Mouse (Mus musculus) retina, adult 2 months (tissue): ENCODE data around the gene Serpina1f.
"Not testable (repeated sequence)": the region's sequence is repeated elsewhere in the genome, so short reads cannot be mapped to it uniquely, and the experiment has no call there.

ENCODE experiments used
- DNase-seq: peaks from one replicate; pipeline ENCODE4 v3.0.0-alpha.2; 2012; ENCODE audit warnings: low read depth, low spot score

Gene Serpina1f

DNA sequence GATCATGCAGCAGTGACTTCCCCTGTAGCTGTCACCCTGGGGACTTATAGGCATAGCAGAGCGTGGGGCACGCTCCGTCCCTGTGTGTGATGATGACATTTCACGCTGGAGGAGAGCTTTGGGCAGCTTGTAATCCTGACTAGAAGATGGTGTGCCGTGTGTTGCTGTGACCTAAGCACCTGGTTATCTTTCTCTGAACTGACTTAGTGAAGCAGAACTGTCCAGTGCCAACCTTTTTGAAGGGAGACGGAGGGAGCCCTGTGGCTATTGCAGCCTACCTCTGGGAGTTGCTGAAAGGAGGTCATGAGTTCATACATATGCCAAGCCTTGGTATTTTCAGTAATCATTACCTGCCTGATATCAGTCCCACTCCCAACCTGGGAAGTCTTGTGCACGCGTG is at the start of gene Serpina1f:
Gene Serpina1f, minus strand, starts transcription at position 101 of the 400 bp plus-strand sequence.
- DNase-seq = no peak

DNA sequence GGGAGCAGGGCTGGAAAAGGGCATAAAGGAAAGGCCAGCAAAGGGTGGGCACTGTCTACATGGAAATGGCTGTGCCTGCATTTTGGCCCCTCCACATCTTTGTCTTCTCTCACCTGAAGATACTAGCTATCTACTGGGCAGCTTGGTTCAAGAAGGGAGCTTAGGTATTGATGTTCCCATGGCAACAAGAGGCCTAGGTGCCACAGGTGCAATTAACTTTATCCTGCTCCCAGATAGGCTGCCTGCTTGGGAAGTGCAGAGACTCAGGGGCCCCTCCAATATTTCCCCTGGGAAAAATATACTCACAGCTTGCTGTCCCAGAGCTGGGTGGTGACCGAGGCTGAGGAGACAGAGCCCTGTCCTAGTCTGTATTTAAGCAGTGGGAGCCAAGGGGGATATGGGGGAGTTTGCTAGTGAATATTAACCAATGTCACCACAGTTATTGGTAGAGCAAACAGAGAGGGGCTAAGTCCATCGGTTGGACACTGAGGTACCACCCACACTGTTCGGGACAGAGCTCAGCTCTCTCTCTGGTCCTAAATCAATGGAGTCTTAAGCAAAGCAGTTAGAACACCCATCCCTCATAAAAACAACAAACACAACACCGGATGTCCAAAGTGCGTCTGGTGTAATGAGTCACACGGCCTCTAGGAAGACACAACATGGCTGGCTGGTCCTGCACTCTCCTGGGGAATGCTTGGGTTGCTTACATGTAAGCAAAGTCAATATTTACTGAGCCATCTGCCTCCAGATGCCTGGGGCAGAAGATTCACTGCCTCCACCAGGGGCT is 42.7 kb upstream of the Serpina1f start:
- not testable (repeated sequence) for DNase-seq

DNA sequence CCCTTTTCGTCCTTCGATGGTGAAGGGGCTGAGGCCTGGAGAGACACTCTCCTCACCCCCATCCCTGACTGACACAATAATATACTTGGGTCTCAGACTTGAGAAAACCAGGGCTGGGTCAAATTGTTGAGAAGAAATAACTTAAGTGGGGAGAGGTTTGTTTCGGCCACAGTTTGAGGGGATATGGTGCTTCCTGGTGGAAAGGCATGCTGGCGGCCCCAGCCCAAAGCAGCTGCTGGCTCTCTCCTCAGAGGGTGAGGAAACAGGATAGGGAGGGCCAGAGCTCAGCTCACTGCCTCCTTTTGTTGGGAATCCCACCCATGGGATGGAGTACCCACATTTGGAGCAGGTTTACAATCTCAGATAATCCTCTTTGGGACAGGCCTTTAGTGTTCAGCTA is 40.2 kb upstream of the Serpina1f start:
- DNase-seq = not testable (repeated sequence)

DNA sequence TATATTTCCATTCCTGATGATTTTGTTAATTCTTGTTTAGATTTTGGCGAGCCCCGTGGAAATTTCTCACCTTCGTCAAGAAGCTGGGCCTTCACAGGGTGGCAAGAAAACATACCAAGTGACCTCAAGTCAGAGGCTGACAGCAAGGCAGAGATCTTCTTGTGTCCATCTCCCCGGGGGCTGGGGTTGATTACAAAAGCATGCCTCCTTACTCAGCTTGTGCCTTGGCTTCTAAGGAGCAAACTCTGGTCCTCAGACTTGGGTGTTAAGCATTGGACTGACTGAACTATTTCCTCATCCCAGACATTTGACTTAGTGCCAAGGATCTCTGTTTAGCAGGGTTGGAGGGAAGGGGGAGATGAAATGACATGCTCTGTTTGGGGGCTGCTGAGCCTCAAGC is 39.8 kb upstream of the Serpina1f start:
- DNase-seq = not testable (repeated sequence)

DNA sequence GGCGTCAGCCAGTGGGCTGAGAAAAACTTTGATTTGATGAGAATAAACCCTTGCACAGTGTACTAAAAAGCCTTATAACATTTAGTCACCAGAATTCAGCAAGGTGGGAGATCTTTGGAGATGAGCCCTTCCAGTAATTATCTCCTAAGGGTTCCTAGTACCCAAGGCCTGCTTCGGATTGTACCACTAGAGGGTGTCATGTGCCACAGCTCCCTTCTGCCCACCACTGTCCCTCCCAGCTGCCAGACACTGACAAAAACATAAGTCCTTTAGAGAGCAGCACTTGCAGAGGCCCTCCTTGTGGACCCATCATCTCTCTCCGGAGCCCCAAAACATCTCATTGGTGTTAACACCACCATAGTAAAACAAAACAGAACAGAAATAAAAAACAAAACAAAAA is 16.2 kb upstream of the Serpina1f start:
- no peak for DNase-seq

DNA sequence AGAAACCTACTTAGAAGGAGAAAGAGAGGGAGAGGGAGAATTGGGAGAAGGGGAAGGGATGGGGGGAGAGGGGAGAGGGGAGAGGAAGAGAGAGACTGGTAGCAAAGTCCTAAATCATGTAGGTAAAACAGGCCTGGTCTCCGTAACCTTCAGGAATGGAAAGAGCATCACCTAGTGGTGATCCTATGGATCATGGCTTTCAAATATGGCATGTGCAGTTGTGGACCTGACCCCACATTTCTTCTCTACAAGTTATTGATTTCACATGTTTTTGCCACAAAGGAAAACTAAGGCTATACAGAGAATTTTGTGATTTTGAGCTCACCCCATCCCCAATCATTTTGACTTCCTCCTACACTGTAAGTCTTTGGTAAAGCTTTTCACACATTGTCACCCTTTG is 15.1 kb upstream of the Serpina1f start:
- no peak for DNase-seq

DNA sequence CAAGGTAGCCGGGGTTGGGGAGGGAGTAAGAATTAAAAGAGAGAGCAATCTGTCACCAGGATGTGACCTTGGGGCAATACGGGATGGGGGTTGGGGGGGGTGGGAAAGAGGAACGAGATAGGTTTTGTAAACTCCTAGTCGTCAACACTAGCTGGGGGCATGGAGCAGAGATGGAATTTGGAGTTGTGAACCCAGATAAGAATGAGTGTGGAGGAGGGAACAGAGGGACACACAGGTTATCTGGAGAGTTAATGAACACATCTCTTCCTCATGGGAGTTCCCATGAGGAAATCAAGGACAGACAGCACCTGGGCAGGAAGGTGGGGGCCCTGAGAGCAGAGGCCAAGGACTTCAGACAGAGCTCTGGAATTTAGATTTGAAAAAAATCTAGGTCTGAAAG is 10.8 kb upstream of the Serpina1f start:
- no peak for DNase-seq

DNA sequence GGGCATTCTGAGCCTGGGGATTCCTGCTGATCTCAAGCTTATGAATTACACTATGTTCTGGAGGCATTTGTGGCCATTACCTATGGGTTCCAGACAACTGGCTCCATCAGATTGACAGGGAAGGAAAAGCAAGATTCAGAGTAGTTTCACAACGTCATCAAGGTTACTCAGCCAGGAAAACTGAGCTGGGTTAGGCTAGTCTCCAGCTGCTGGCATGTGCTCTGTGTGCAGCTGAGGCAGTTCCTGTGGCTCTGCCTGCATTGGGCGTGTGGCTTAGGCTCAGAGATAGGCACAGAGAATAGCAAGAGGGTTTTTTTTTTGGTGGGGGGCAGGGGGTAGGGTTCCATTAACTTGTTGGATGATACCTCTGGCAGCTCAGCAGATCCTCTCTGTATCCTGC is 10.2 kb upstream of the Serpina1f start:
- no peak for DNase-seq

DNA sequence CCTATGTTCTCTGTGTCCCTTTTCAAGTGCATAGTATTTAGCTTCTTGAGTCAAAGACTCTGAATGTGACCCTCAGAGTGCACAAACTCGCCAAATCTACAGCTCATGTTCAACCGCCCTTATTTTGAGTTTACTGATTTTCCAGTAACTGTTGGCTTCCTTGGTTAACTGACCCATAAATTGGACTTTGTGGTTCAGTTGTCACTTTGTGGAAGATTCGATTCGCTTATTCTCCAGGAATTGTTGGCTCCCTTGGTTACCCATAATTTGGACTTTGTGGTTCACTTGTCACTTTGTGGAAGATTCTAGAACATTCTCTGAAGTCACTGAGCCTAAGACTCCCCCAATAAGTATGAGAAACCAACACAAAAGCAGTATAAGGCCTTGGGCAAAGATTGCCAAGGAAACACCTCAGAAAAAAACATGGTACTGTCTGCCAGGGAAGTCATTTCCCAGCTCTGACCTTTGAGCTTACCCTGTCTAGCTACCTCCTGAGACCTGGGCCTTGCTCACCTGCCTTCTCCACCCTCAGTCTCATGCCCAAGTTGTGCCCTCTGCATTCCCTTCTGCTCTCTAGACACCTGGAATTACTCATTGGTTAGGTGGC is 4.9 kb upstream of the Serpina1f start:
- no peak for DNase-seq

DNA sequence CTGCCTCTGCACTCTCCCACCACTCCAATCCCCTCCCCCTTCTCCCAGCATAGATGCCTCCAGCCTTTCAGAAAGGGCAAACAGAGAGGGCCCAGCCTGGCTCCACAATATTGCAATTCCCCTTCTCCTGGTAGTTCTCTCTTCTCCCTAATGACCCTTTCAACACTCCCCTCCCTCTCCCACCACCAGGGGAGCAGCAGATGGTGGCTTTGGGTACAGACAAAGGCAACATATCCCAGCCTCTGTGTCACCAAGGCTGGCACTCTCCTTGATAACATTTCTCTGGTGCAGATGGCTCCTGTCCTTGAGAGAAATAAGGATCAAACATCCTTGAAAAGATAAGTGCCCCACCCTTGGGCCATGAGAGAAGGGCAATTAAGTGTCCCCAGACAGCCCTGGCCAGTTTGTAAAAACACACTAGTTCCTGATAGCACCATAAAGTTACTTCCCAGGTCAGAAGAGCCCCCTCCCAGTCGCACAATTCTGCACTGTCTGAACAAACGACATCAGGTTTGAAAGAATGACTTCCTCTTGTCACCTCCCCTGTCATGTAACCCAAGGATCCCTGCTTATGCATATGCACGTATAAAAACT is 7.0 kb downstream of the Serpina1f start:
- DNase-seq = no peak

DNA sequence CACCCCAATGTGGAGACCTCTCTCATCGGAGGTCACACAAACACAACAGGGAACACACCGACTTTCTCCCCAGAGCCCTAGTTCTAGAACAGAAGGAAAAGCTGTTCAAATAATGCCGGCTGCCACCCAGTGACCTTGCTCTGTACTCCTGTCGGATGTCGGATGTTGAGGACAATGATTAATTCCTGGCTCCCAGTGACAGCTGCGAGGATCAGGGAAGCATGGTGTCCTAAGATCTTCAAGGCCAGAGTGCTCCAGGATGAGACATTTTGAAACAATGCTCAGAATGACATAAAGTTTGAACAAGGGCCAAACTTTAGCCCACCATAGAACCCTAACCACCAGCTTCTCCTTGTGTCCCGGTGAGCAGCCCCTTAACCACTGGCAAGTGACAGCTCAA is 8.3 kb downstream of the Serpina1f start:
- DNase-seq = no peak

DNA sequence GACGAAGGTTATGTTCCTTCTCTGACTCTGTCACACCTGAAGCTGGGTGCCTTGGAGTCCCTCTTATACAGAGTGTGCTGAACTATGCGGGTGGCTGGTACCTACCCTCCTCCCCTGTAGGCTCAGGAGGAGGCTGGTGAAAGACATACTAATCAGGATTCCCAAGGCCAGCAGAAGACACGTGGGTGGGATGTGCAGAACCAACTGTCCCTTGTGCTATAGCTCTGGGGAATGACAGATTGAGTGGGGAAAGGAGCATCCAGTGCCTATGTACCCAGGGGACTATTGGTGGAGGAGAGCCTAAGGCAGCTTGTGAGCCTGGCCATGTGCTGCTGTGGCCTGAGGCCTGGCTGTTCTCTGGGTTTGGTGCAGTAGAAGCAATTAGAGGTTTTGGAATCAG is 9.3 kb downstream of the Serpina1f start:
- no peak for DNase-seq

DNA sequence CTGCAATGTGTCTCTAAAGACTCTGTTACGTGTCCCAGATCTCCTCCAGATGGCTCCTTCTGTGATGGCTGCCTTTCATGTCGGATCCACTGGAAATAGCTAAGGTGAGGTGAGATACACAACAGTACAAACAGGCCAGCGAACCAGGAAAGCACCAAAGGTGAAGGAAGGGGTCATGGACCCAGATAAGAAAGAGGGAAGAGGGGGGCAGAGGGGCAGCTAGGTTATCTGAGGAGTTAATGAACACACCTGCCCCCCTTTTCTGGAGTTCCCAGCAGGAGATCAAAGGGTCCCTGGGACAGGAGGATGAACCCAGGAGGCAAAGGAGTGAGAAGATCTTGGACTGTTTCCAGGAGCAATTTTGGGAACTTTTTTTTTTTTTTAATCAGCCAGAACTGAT is 9.9 kb downstream of the Serpina1f start:
- DNase-seq = no peak

DNA sequence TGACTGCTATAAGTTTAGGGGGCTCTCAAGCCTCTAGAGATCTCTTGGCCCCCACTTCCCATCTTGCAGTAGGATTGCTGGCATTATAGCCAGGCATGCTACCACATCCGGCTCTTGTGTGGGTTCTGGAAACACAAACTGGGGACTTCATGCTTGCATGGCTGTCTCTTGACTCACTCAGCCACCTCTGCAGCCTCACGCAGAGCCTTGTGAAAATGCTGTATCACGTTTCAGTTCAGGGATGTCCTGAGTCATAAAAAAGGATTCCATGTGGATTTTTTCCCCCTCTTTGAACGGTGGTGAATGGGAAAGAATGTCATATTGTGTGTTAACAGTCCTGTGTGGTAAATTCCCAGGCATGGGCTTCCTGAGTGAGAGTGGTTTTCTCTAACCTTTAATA is 11.6 kb downstream of the Serpina1f start:
- no peak for DNase-seq

DNA sequence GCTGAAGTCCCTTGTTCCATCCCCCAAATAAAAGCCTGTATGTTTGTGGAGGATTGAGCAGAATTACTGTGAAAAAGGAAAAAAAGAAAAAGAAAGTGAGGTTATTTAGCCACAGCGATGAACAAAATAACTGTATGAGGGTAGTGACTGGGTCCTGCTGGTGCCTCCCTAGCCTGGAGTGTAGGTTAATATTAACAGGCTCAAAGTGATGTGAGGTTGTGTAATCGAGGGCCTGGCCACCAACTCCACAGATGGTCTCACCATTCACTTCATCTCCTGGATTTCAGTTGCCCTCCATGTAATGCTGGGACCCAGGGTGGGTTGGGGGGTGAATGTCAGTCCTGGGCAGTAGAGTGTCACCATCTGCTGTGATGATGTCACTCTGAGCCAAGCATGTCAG is 13.6 kb downstream of the Serpina1f start:
- no peak for DNase-seq

DNA sequence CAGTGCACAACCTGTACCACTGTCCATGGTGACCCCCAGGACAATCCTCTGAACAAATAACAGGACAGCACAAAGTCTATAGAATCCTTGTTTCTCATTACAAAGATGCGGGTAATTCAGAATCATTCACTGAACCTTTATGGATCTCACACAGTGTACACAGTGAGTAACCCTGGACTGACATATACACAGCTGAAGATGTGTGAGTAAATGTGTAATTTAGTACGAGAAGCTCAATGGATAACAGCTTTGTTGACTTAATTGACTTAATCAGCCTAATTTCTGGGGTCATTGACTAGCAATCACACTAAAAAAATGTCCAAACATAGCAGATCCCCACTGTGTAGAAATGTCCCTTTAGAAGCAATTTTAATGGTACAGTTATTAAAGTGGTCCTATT is 14.2 kb downstream of the Serpina1f start:
- DNase-seq = no peak

DNA sequence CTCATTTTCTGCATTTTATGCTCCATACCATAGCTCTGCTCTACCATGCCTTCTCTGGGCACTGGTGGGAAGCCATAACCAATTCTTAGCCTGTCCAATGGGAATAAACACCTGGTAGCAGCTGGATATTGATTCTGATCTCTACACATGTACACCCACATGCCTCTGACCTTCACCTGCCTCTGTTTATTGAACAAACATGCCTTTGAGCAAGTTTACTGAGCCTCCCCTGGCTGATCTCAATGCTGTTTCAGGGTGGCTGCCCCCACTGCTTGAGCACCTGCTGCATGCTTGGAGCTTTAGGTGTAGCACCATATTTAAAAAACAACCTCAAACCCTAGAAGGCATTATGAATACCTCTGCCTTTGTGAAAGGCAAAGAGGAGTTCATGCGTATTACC is 15.5 kb downstream of the Serpina1f start:
- not testable (repeated sequence) for DNase-seq

DNA sequence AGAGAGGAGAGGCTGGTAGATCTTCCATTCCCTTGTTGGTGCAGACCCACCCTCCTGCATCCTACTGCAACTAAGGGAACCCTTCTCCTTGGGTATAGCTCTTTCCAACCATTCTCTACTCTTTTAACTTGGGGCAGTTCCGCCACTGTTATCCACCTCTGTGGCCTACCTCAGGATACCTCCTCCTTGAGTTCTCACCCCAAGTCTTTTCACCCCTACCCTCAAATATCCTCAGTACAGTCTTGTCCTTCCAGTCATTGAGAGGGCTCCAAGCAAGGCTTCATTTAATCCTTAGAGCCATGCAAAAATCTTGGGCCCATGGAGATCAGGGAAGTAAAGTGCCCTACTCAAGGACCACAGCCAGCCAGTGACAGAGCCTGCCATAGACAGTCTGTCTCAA is 19.3 kb downstream of the Serpina1f start, which contains the start of gene Serpina16:
Gene Serpina16, minus strand, starts transcription at position 101 of the 400 bp plus-strand sequence.
- DNase-seq = no peak

DNA sequence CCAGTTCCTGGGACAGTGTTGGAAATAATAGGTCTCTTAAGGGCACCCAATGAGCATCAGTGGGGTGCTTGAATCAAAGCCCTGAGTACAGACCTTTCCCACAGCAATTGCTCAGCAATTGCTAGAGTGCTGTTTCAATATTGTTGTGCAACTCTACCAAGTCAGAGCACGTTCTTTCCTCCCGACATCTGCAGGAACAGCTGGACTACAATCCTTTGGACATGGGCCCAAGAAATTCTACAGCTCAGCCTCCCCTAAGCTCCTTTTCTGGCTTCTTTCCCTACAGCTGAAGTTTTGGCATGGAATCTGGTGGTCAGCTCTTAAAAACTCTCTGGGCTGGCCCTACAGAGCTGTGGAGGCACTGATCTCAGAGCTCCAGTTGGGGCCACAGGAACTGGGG is 22.1 kb downstream of the Serpina1f start:
- DNase-seq = no peak

DNA sequence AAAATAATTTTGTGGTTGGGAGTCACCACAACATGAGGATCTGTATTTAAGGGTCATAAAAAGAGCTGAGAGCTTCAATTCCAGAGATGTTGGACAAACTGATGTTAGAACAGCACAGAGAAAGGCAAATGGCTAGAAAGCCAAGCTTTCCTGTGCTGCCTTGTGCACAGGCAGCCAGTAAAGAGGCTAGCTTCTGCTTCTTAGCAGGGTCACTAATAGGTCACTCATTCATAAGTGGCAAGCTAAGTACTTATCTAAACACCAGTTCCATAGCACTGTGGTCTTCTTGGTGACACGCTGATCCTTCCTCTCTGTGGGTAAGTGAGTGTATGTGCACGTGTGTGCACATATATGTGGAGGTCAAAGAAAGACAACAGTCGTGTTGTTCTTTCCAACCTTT is 23.8 kb downstream of the Serpina1f start:
- no peak for DNase-seq

DNA sequence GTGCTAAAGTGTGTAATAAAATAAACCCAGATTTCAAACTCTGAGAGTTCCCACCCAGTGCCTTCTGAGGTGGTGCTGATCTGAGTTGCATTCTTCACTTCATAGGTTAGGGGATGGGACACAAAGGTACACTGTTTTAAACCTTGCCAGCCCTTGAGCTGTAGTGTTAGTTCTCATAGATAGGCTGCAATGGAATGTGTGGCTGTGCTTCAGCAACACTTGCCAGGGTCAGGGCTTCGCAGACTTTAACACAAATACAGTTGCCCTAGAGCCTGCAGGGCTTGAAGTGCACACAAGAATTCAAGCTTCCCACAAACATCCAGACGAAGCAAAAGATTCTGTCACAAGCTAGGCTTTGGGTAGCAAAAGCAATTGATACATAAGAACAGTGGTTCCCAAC is 24.4 kb downstream of the Serpina1f start:
- DNase-seq = no peak

DNA sequence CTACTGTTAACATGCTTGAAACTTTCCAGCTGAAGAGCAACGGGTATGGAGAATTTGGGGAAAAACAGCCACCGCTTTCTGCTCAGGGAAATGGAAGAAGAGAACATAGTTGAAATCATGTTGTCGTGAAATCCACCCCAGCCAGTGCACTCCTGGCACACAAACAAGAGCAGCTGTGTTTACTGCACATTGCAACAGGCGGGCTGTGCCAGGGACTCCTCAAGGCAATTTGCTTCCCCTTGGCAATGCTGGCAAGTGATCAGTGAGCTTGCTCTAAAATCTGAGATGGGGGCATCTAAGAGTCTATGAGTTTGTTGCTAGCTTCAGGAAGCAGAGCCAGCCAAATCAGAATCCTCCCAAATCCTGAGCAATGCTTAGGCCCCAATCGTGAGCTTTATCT is 25.0 kb downstream of the Serpina1f start:
- DNase-seq = no peak

DNA sequence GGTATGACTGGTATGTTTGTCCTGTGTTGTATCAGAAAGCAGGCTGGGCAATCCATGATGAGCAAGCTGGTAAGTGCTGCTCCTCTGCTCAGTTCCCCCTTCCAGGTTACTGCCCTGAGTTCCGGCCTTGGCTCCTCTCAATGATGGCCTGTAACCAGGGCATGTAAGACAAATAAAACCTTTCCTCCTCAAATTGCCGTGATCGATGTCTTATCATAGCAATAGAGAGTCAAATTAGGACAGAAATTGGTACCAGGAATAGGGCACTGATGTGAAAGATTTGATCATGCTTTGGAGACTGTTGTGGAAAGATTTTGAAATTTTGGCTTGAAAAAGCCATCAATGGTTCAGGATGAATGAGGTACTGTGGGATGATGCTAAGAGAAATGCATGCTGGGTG is 30.0 kb downstream of the Serpina1f start:
- no peak for DNase-seq
